Mouse (Mus musculus) midbrain, embryonic 12.5 days (tissue): ENCODE data around the gene Lcp1. TPM values are rescaled to one million over a fixed set of nuclear protein-coding genes. Genes with fewer than 3 reads are reported as not detected.

Source experiments
- ATAC-seq: fragments of 200-750 bp; cut with Nextera tagmentation; 2 replicates; pipeline ENCODE4 v1.8.0; 2017; ENCODE audit warnings: low read depth, moderate TSS enrichment, moderate library complexity; ENCODE audit not compliant: low FRiP score
- H3K27ac ChIP-seq: fragments of 300-500 bp; sonication (generic); replicated peaks from 2 replicates; pipeline ENCODE4 v1.5.1; 2016; ENCODE audit warnings: mild to moderate bottlenecking
- H3K27me3 ChIP-seq: fragments of 300-500 bp; sonication (generic); 2 replicates; pipeline ENCODE4 v1.6.1; 2016; ENCODE audit warnings: mild to moderate bottlenecking
- H3K36me3 ChIP-seq: fragments of 300-500 bp; sonication (generic); 2 replicates; pipeline ENCODE4 v1.6.1; 2016
- H3K4me1 ChIP-seq: fragments of 300-500 bp; sonication (generic); 2 replicates; pipeline ENCODE4 v1.6.1; 2016
- H3K4me2 ChIP-seq: fragments of 300-500 bp; sonication (generic); replicated peaks from 2 replicates; pipeline ENCODE4 v1.6.1; 2016; ENCODE audit warnings: mild to moderate bottlenecking, moderate library complexity
- H3K4me3 ChIP-seq: fragments of 300-500 bp; sonication (generic); 2 replicates; pipeline ENCODE4 v1.5.1; 2016; ENCODE audit warnings: mild to moderate bottlenecking
- H3K9ac ChIP-seq: fragments of 300-500 bp; sonication (generic); replicated peaks from 2 replicates; pipeline ENCODE4 v1.6.1; 2016; ENCODE audit warnings: mild to moderate bottlenecking, moderate library complexity
- H3K9me3 ChIP-seq: fragments of 300-500 bp; sonication (generic); 2 replicates; pipeline ENCODE4 v1.6.1; 2016; ENCODE audit warnings: mild to moderate bottlenecking
- WGBS: fragments of 180-500 bp; shearing (Covaris S2); methylation state at CpG from one replicate; pipeline ENCODE4 v1.1.7; 2016; 5-methylcytosine and 5-hydroxymethylcytosine counted together
- polyA plus RNA-seq: library from polyadenylated mRNA; unstranded; fragments of >200 nt; fragmentation: Nextera tagmentation; extraction: Ambion mirVana; gene quantifications from 2 replicates; pipeline ENCODE4 v1.2.1, GENCODE M21; 2016

The Lcp1 gene
- polyA plus RNA-seq, 1 experiment from 2014 or later, result 22.6 TPM

GRCm38 (mm10) chr14:75154481-75154880 lies 23.6 kb downstream of the Lcp1 start:
- Histone ChIP-seq H3K4me1 (no peaks in the 10 kb centered on the region), H3K9me3 (no peaks in the 10 kb centered on the region), H3K27ac (no peak overlapping the region), H3K36me3 (no peaks in the 10 kb centered on the region), H3K9ac (no peak overlapping the region), H3K4me2 (no peak overlapping the region), H3K27me3 (no peaks in the 10 kb centered on the region), H3K4me3 (no peak overlapping the region)
- 83% methylated on average over 8 of the region's 8 CpGs for WGBS
- no peak for ATAC-seq

- H3K36me3 ChIP-seq, result no peaks in the 10 kb centered on the region
- H3K27me3 ChIP-seq, result no peaks in the 10 kb centered on the region
- WGBS, result 93% methylated on average over 2 of the region's 2 CpGs
- H3K4me1 ChIP-seq, result no peaks in the 10 kb centered on the region
- H3K9ac ChIP-seq, result no peak overlapping the region
- no peak overlapping the region for H3K27ac ChIP-seq
- H3K4me2 ChIP-seq, result no peak overlapping the region
- no peak for ATAC-seq
- no peak overlapping the region for H3K4me3 ChIP-seq
- H3K9me3 ChIP-seq, result no peaks in the 10 kb centered on the region
Measured at GRCm38 (mm10) chr14:75159375-75159774, 28.5 kb downstream of the Lcp1 start.

GRCm38 (mm10) chr14:75163866-75164265 lies 33.0 kb downstream of the Lcp1 start:
- Histone ChIP-seq H3K27me3 (no peaks in the 10 kb centered on the region), H3K4me1 (no peaks in the 10 kb centered on the region), H3K4me2 (no peak overlapping the region), H3K36me3 (no peaks in the 10 kb centered on the region), H3K9ac (no peak overlapping the region), H3K4me3 (no peak overlapping the region), H3K9me3 (no peaks in the 10 kb centered on the region), H3K27ac (no peak overlapping the region)
- WGBS, result 90% methylated on average over 8 of the region's 8 CpGs
- ATAC-seq, result no peak

- Histone ChIP-seq H3K27me3 (no peaks in the 10 kb centered on the region), H3K9ac (no peak overlapping the region), H3K9me3 (no peaks in the 10 kb centered on the region), H3K36me3 (no peaks in the 10 kb centered on the region), H3K4me1 (no peaks in the 10 kb centered on the region), H3K4me2 (no peak overlapping the region), H3K4me3 (no peak overlapping the region), H3K27ac (no peak overlapping the region)
- WGBS, result 94% methylated on average over 9 of the region's 9 CpGs
- ATAC-seq, result no peak
Measured at GRCm38 (mm10) chr14:75164345-75164744, 33.4 kb downstream of the Lcp1 start.

GRCm38 (mm10) chr14:75165574-75166131 lies 34.8 kb downstream of the Lcp1 start:
- no peak for ATAC-seq
- WGBS, result 91% methylated on average over 2 of the region's 2 CpGs
- no peaks in the 10 kb centered on the region for H3K9me3 ChIP-seq
- no peaks in the 10 kb centered on the region for H3K27me3 ChIP-seq
- H3K36me3 ChIP-seq, result no peaks in the 10 kb centered on the region
- no peak overlapping the region for H3K27ac ChIP-seq
- H3K4me1 ChIP-seq, result no peaks in the 10 kb centered on the region
- H3K9ac ChIP-seq, result no peak overlapping the region
- H3K4me3 ChIP-seq, result no peak overlapping the region
- H3K4me2 ChIP-seq, result no peak overlapping the region

- Histone ChIP-seq H3K4me3 (no peak overlapping the region), H3K36me3 (no peaks in the 10 kb centered on the region), H3K4me1 (no peaks in the 10 kb centered on the region), H3K27me3 (no peaks in the 10 kb centered on the region), H3K9me3 (no peaks in the 10 kb centered on the region), H3K4me2 (no peak overlapping the region), H3K27ac (no peak overlapping the region), H3K9ac (no peak overlapping the region)
- no peak for ATAC-seq
- 82% methylated on average over 3 of the region's 3 CpGs for WGBS
Measured at GRCm38 (mm10) chr14:75168501-75168900, 37.6 kb downstream of the Lcp1 start.

GRCm38 (mm10) chr14:75170546-75170945 lies 39.6 kb downstream of the Lcp1 start:
- 88% methylated on average over 1 of the region's 1 CpGs for WGBS
- no peak overlapping the region for H3K9ac ChIP-seq
- ATAC-seq, result no peak

GRCm38 (mm10) chr14:75174296-75174695 lies 43.4 kb downstream of the Lcp1 start:
- ATAC-seq, result no peak
- H3K36me3 ChIP-seq, result no peaks in the 10 kb centered on the region
- 84% methylated on average over 8 of the region's 8 CpGs for WGBS

More at GRCm38 (mm10) chr14:75170546-75170945, 39.6 kb downstream of the Lcp1 start:
- H3K36me3 ChIP-seq, result no peaks in the 10 kb centered on the region
- H3K9me3 ChIP-seq, result no peaks in the 10 kb centered on the region
- no peaks in the 10 kb centered on the region for H3K27me3 ChIP-seq
- H3K4me2 ChIP-seq, result no peak overlapping the region
- H3K4me3 ChIP-seq, result no peak overlapping the region
- H3K27ac ChIP-seq, result no peak overlapping the region
- H3K4me1 ChIP-seq, result no peaks in the 10 kb centered on the region

GRCm38 (mm10) chr14:75174731-75175555 lies 44.0 kb downstream of the Lcp1 start:
- no peak for ATAC-seq
- no peaks in the 10 kb centered on the region for H3K36me3 ChIP-seq

More at GRCm38 (mm10) chr14:75174296-75174695, 43.4 kb downstream of the Lcp1 start:
- Histone ChIP-seq H3K9ac (no peak overlapping the region), H3K9me3 (no peaks in the 10 kb centered on the region), H3K27ac (no peak overlapping the region), H3K4me1 (no peaks in the 10 kb centered on the region), H3K4me3 (no peak overlapping the region), H3K4me2 (no peak overlapping the region), H3K27me3 (no peaks in the 10 kb centered on the region)

GRCm38 (mm10) chr14:75175781-75176180 lies 44.9 kb downstream of the Lcp1 start:
- 92% methylated on average over 7 of the region's 7 CpGs for WGBS
- no peaks in the 10 kb centered on the region for H3K27me3 ChIP-seq

More at GRCm38 (mm10) chr14:75174731-75175555, 44.0 kb downstream of the Lcp1 start:
- H3K4me3 ChIP-seq, result no peak overlapping the region
- no peaks in the 10 kb centered on the region for H3K4me1 ChIP-seq
- 88% methylated on average over 9 of the region's 9 CpGs for WGBS
- H3K27ac ChIP-seq, result no peak overlapping the region
- H3K4me2 ChIP-seq, result no peak overlapping the region
- no peaks in the 10 kb centered on the region for H3K9me3 ChIP-seq
- H3K27me3 ChIP-seq, result no peaks in the 10 kb centered on the region
- no peak overlapping the region for H3K9ac ChIP-seq

GRCm38 (mm10) chr14:75176425-75177045 lies 45.6 kb downstream of the Lcp1 start:
- H3K36me3 ChIP-seq, result no peaks in the 10 kb centered on the region
- H3K9me3 ChIP-seq, result no peaks in the 10 kb centered on the region
- no peak for ATAC-seq
- H3K4me2 ChIP-seq, result no peak overlapping the region
- H3K27me3 ChIP-seq, result no peaks in the 10 kb centered on the region
- H3K4me3 ChIP-seq, result no peak overlapping the region
- H3K9ac ChIP-seq, result no peak overlapping the region
- no peak overlapping the region for H3K27ac ChIP-seq
- H3K4me1 ChIP-seq, result no peaks in the 10 kb centered on the region
- 71% methylated on average over 4 of the region's 4 CpGs for WGBS

More at GRCm38 (mm10) chr14:75175781-75176180, 44.9 kb downstream of the Lcp1 start:
- no peak overlapping the region for H3K4me2 ChIP-seq
- H3K9ac ChIP-seq, result no peak overlapping the region
- no peak for ATAC-seq
- H3K9me3 ChIP-seq, result no peaks in the 10 kb centered on the region
- no peaks in the 10 kb centered on the region for H3K36me3 ChIP-seq
- H3K4me3 ChIP-seq, result no peak overlapping the region
- no peak overlapping the region for H3K27ac ChIP-seq
- H3K4me1 ChIP-seq, result no peaks in the 10 kb centered on the region

- H3K27me3 ChIP-seq, result no peaks in the 10 kb centered on the region
- no peaks in the 10 kb centered on the region for H3K4me1 ChIP-seq
- H3K4me2 ChIP-seq, result no peak overlapping the region
- no peak overlapping the region for H3K4me3 ChIP-seq
- H3K9ac ChIP-seq, result no peak overlapping the region
- ATAC-seq, result no peak
- WGBS, result 69% methylated on average over 3 of the region's 3 CpGs
- no peak overlapping the region for H3K27ac ChIP-seq
- no peaks in the 10 kb centered on the region for H3K36me3 ChIP-seq
- H3K9me3 ChIP-seq, result no peaks in the 10 kb centered on the region
Measured at GRCm38 (mm10) chr14:75177400-75177799, 46.5 kb downstream of the Lcp1 start.
